Mouse (Mus musculus) hindbrain, postnatal 0 days (tissue): Measurements from ENCODE around the gene 1700012B09Rik. TPM values are rescaled to one million over a fixed set of nuclear protein-coding genes. Genes with fewer than 3 reads are reported as not detected.
A peak's percentile ranks its signal among the peaks of the same experiment; 100 is the strongest.

Source experiments
- ATAC-seq: fragments of 200-750 bp; cut with Nextera tagmentation; 2 replicates; pipeline ENCODE4 v1.8.0; 2017; ENCODE audit warnings: mild to moderate bottlenecking, moderate TSS enrichment, moderate library complexity
- DNase-seq: peaks from one replicate; pipeline ENCODE4 v3.0.0-alpha.2; 2015; ENCODE audit warnings: low spot score
- H3K27ac ChIP-seq: fragments of 300-500 bp; sonication (generic); 2 replicates; pipeline ENCODE4 v1.5.1; 2014; ENCODE audit warnings: mild to moderate bottlenecking
- H3K27me3 ChIP-seq: fragments of 300-500 bp; sonication (generic); 2 replicates; pipeline ENCODE4 v1.6.1; 2014; ENCODE audit warnings: low read length, mixed read lengths; ENCODE audit not compliant: insufficient read depth
- H3K36me3 ChIP-seq: fragments of 300-500 bp; sonication (generic); 2 replicates; pipeline ENCODE4 v1.6.1; 2014; ENCODE audit warnings: low read length, mixed read lengths; ENCODE audit not compliant: insufficient read depth
- H3K4me1 ChIP-seq: fragments of 300-500 bp; sonication (generic); 2 replicates; pipeline ENCODE4 v1.6.1; 2014; ENCODE audit warnings: antibody characterized with exemption, low read length, mixed read lengths; ENCODE audit not compliant: insufficient read depth
- H3K4me2 ChIP-seq: fragments of 300-500 bp; sonication (generic); 2 replicates; pipeline ENCODE4 v1.6.1; 2014; ENCODE audit warnings: low read depth, mild to moderate bottlenecking, low read length, moderate library complexity, mixed read lengths
- H3K4me3 ChIP-seq: fragments of 300-500 bp; sonication (generic); 2 replicates; pipeline ENCODE4 v1.5.1; 2014; ENCODE audit warnings: low read length
- H3K9ac ChIP-seq: fragments of 300-500 bp; sonication (generic); replicated peaks from 2 replicates; pipeline ENCODE4 v1.6.1; 2014; ENCODE audit warnings: mild to moderate bottlenecking, low read length, moderate library complexity, mixed read lengths
- H3K9me3 ChIP-seq: fragments of 300-500 bp; sonication (generic); 2 replicates; pipeline ENCODE4 v1.6.1; 2016; ENCODE audit warnings: low read length, mixed read lengths
- CTCF ChIP-seq: IDR thresholded peaks from 2 replicates; pipeline ENCODE4 v1.5.1; 2016; ENCODE audit warnings: antibody characterized with exemption, control low read depth, low read depth
- WGBS: fragments of 180-500 bp; shearing (Covaris S2); extraction: QIAGEN DNeasy Blood & Tissue Kit; methylation state at CpG from one replicate; pipeline ENCODE4 v1.1.7; 2014; 5-methylcytosine and 5-hydroxymethylcytosine counted together
- polyA plus RNA-seq: library from polyadenylated mRNA; unstranded; fragments of >200 nt; fragmentation: Nextera tagmentation; extraction: Ambion mirVana; gene quantifications from 2 replicates; pipeline ENCODE4 v1.2.1, GENCODE M21; 2015
- total RNA-seq: library from RNA; depleted of rRNA; stranded (reverse); fragments of >200 nt; gene quantifications from 2 replicates; pipeline ENCODE4 v1.2.3, GENCODE M21; 2014

The 1700012B09Rik gene
- total and polyA plus RNA-seq, 2 experiments from 2014 or later: 0.42 to 4.0 TPM

DNA sequence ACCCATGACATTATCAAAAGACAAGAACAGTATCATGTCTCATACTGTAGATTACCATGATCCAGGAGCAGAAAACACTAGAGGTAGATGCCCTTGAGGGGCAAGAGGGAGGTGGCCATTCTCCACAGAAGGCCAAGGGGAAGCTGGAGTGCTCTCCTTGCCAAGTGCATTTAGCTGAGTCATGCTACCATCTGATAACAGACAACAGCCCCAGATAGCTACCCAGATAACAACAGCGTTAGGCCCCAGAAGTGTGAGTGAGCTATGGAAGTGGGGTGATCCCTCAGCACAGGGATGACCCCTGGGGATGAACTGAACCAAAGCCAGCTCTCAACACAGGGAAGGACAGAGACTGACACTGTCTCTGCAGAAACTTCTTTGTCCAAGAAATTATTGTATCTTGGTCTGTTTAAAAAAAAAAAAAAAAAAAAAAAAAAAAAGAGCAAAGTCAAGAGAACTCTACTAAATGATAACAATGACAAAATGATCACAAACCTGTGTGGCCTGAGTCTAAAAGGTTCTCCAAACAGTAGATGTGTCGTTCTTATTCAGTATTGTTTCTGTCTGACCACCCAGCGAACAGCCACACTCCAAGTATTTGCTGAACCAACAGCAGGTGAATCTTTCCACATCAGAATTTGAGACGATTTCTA is 31.2 kb downstream of the 1700012B09Rik start:
- Histone ChIP-seq H3K4me3 (no peak overlapping the region), H3K4me2 (no peak overlapping the region), H3K4me1 (no peaks in the 10 kb centered on the region), H3K36me3 (no peaks in the 10 kb centered on the region), H3K9ac (no peak overlapping the region), H3K9me3 (no peaks in the 10 kb centered on the region), H3K27ac (no peak overlapping the region), H3K27me3 (no peaks in the 10 kb centered on the region)
- ATAC-seq (no peak), DNase-seq (no peak)
- WGBS: 86% methylated on average over 4 of the region's 4 CpGs
- TF ChIP-seq CTCF: no peak

DNA sequence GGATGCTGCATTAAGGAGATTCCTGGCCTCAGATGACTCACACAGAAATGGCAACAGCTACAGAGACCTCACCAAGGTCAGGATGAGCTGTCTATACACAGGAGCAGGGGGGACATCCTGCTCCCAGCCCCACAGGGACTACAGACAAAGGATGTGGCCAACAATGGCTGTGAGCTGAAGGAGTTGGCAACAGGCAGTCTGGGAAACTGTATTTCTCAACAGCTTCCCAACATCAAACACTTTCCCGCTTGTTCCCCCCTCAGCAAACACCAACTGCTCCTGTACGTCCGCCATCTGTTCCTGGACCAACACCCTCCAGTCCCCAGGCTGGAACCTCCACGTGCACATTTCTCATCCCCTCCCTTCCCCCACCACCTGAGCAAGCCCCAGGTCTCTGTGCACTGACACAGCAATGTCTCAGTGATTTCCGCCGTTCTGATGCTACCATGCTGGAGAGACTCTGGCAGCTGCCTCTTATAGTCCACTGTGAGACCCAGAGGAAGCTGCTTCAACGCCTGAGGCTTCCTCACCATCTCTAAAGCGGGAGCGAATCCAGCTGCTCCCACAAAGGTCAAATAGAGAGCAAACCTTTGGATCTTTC is 39.8 kb downstream of the 1700012B09Rik start:
- TF ChIP-seq CTCF: no peak
- no peaks in the 10 kb centered on the region for H3K4me1 ChIP-seq
- no peak overlapping the region for H3K9ac ChIP-seq
- ATAC-seq: peak; percentile 79
- H3K27ac ChIP-seq: no peak overlapping the region
- H3K4me3 ChIP-seq: no peak overlapping the region
- H3K4me2 ChIP-seq: no peak overlapping the region
- DNase-seq: peak; percentile 26
- H3K27me3 ChIP-seq: no peaks in the 10 kb centered on the region; the same call in 1 of the 2 replicates
- 40% methylated on average over 9 of the region's 9 CpGs for WGBS
- no peaks in the 10 kb centered on the region for H3K9me3 ChIP-seq
- no peaks in the 10 kb centered on the region for H3K36me3 ChIP-seq

DNA sequence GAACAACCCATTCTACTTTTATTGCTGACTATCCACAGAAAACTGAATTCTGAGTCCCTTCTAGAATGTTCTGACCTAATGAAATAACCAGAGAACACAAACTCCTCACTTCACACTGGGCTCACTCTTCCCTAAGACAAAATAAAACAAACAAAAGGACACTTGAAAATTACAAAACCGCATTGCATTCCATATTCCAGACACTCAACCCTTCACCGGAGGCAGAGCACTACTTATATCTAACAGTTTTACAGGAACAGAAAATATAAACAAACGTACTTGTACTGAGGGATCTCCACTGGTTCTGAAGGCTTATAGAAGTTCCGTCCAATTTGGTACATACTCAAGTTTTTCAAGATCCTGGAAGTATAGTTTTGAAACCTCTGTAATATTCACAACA is 42.5 kb downstream of the 1700012B09Rik start:
- H3K9me3 ChIP-seq: no peaks in the 10 kb centered on the region
- H3K4me3 ChIP-seq: no peak overlapping the region
- H3K4me2 ChIP-seq: no peak overlapping the region
- no peak for DNase-seq
- no peaks in the 10 kb centered on the region for H3K4me1 ChIP-seq
- whole genome bisulfite sequencing: 84% methylated on average over 4 of the region's 4 CpGs
- no peak for ATAC-seq
- TF ChIP-seq CTCF: no peak
- no peaks in the 10 kb centered on the region; the same call in 1 of the 2 replicates for H3K27me3 ChIP-seq
- H3K36me3 ChIP-seq: no peaks in the 10 kb centered on the region
- H3K27ac ChIP-seq: no peak overlapping the region
- H3K9ac ChIP-seq: no peak overlapping the region

DNA sequence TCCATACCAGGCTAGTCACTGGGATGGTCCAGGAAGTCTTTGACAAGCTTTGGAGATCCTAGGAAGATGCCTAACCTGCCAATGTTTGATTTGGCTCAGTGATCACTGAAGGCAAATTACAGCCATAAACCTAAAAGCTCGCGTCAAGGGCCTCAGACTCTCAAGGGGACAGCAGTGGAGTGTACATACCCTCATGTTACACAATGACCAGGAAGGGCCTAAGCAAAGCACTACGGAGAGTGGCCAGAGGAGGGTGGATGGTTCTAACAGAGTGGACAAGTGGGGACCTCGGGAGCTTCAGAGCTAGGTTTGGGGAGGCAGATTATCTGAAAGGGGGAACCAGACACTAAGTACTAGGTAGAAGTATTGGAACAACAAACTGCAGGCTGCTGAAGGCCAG is 44.2 kb downstream of the 1700012B09Rik start:
- Histone ChIP-seq H3K4me1 (no peaks in the 10 kb centered on the region), H3K9me3 (no peaks in the 10 kb centered on the region), H3K27ac (no peak overlapping the region), H3K27me3 (no peaks in the 10 kb centered on the region; the same call in 1 of the 2 replicates), H3K36me3 (no peaks in the 10 kb centered on the region), H3K4me2 (no peak overlapping the region), H3K9ac (no peak overlapping the region), H3K4me3 (no peak overlapping the region)
- no peak for TF ChIP-seq CTCF
- ATAC-seq (no peak), DNase-seq (no peak)
- 90% methylated on average over 4 of the region's 4 CpGs for WGBS

DNA sequence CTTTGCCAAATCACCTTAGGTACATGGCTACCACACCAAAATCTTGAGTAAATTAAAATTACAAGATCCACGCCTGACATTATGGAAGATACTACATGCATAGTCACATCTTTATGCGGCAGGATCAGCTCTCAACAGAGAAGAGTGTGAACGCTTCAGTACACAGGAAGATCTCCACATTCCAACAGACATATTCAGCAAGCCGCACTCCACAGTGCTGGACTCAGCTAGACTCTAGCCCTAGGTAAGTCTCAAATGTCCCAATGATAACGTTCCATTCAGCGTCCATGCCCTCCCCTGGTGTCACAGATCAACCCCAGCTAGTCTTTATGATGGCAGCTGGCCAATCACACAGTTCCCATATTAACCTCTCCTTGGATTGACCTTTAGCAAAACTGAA is 44.8 kb downstream of the 1700012B09Rik start:
- no peaks in the 10 kb centered on the region; the same call in 1 of the 2 replicates for H3K27me3 ChIP-seq
- no peaks in the 10 kb centered on the region for H3K36me3 ChIP-seq
- H3K27ac ChIP-seq: no peak overlapping the region
- no peak for ATAC-seq
- no peak overlapping the region for H3K9ac ChIP-seq
- H3K9me3 ChIP-seq: no peaks in the 10 kb centered on the region
- TF ChIP-seq CTCF: no peak
- H3K4me2 ChIP-seq: no peak overlapping the region
- 86% methylated on average over 6 of the region's 6 CpGs for WGBS
- H3K4me3 ChIP-seq: no peak overlapping the region
- no peaks in the 10 kb centered on the region for H3K4me1 ChIP-seq
- DNase-seq: no peak

DNA sequence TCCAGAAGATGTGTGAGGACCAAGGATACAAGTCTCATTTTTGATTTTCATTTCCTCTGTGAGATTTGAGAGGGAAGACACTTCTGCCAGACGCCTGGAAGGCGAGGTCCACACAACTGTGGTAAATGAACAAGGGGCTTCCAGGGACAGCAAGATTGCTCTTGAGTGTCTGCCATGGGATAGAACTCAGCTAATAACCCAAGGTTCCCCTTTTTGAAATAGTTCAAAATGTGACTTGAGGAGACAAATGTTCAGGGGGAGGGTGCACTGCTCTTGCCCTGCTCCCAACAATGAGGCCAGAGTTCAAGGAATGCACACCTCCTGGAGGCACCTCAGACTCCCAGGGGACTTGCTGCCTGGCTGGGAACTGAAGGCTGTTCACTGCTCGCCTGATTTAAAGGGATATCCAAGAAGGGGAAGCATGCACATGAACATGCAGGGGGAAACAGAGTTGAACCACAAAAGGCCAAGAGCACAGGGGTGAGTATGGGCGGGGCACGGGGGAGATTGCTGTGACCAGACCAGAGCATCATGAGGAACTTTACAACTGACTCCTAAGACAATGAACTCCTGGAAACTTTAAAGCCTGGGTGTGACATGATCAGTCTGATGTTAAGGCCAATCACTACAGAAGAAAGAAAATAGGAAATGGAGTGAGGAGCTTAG is 45.9 kb downstream of the 1700012B09Rik start:
- no peak overlapping the region for H3K9ac ChIP-seq
- no peak overlapping the region for H3K4me2 ChIP-seq
- WGBS: 82% methylated on average over 5 of the region's 5 CpGs
- no peaks in the 10 kb centered on the region for H3K4me1 ChIP-seq
- no peak overlapping the region for H3K4me3 ChIP-seq
- no peak for TF ChIP-seq CTCF
- H3K9me3 ChIP-seq: no peaks in the 10 kb centered on the region
- H3K36me3 ChIP-seq: no peaks in the 10 kb centered on the region
- no peak overlapping the region for H3K27ac ChIP-seq
- ATAC-seq: no peak
- DNase-seq: no peak
- no peaks in the 10 kb centered on the region; the same call in 1 of the 2 replicates for H3K27me3 ChIP-seq

DNA sequence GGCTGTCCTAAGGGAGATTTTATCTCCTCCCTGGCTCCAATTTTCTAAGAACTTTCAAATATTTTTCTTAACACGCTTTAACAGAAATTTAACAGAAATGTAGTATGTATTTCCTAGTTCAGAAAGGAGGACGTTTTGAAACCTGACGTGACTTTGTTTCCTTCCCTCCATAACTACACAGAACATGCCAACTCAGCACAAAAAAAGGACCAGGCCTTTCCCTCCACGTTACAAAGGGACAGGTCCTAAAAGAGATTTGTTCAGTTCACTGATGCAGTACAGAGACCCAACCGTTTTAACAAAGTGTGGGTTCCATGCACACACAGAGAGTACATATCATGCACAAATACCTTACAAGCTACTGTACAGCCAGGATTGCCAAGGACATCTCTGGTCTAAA is 49.2 kb downstream of the 1700012B09Rik start:
- Histone ChIP-seq H3K4me2 (no peak overlapping the region), H3K4me3 (no peak overlapping the region), H3K9me3 (no peaks in the 10 kb centered on the region), H3K27ac (no peak overlapping the region), H3K27me3 (no peaks in the 10 kb centered on the region; the same call in 1 of the 2 replicates), H3K4me1 (no peaks in the 10 kb centered on the region), H3K36me3 (no peaks in the 10 kb centered on the region), H3K9ac (no peak overlapping the region)
- no peak for TF ChIP-seq CTCF
- WGBS: 77% methylated on average over 5 of the region's 5 CpGs
- ATAC-seq (no peak), DNase-seq (no peak)
